Mouse (Mus musculus) kidney, postnatal 4 days (tissue): ENCODE measurements at regions not wholly inside any gene's neighbourhood (a gene's known extent, or its start where the extent isn't known, plus 50 kb on each side); places are given as distances from the start of the nearest gene placed in this dataset.
A peak's percentile ranks its signal among the peaks of the same experiment; 100 is the strongest.

Source experiments
- DNase-seq, 2 experiments: peaks; one replicate each; pipeline ENCODE4 v3.0.0; 2021; ENCODE audit warnings: mixed read lengths in 2 of 2

DNA sequence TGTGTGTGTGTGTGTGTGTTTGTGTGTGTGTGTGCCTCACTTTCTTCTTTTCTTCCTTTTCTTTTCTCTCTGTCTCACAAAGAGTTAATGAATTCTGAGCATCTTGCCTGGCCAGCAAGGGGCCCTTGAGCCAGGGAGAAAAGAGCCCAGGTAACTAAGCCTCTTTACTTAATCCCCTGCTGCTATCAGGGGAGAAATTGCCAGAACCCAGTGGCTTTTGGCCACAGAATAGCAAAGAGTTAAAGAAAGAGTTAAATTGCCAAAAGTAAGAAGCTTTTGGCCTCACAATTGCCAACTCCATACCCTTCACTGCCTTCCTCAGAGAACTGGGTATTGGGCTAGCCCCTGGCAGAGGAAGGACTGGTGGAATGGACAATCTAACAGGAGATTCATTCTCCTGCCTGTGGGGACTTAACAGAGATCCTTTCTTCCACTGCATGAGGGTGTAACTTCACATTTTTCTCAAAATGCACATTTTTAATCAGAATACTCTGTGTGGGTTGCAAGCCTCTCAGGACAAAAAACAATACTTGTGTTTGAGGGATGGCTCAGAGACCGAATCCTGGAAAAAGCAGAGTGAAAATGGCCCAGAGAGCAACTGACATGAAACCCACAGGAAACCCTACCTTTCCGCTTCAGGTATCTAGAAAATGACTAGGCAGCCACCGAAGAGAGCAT lies 431.0 kb upstream of the Gm10131 start:
- DNase-seq, result no peak

DNA sequence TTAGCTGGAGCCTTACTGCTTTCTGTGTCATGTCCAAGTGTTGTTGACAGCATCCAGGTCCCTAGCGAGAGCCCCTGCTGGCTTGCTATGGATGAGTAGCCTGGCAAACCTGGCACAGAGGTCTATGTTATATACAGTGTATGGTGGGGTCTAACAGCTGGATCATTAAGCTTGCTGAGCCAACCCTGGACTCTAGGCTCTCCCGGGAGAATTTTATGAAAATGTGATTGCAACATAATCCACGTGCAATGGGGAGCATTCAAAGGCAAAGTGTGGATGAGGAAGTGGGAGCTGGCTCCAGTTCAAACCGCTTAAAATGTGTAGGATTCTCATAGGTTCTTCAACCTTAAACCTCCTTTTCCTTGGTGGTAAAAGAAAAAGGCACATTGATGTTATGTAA lies 427.7 kb upstream of the Gm10131 start:
- DNase-seq, result no peak

DNA sequence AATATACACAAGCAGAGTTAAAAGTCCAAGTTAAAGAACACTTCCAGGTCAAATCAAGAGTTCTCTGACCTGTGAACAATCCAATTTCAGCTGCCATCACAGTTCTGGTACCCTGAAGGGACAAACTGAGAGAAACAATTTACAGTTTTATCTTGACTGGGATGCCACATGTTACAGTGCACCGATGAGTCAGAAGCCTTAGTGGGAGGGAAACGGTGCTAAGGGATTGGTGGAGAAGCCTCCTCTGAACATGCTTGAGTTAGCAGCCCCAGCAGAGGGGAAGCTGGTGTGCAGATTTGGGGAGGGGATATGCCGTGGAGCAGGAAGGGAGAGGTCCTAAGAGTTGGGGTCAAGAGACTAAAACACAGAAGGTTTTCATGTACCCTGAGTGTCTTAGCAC lies 423.9 kb upstream of the Gm10131 start:
- no peak for DNase-seq

DNA sequence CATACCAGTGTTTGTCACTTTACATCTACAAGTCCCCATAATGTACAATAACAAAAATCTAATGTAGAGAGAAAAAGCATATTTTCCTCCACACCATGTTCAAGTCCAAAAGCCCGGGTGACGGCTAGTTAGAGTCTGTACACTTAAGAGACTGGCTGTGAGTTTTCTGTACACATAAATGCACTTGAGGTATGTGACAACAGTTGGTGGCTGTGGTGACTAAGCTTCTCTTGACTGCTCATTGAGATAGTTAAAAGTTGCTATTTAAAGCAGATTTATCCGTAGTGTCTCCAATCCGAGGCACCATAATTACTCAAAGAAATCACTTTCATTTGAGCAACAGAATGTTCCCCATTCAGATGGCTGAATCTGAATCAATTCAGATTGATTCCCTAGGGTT lies 421.9 kb upstream of the Gm10131 start:
- no peak for DNase-seq

GRCm38 (mm10) chr8:34530896-34531679 lies 419.6 kb upstream of the Gm10131 start:
- peak; percentile 9 to 22 for DNase-seq

GRCm38 (mm10) chr8:34530046-34530445 lies 418.5 kb upstream of the Gm10131 start:
- DNase-seq, result no peak

DNA sequence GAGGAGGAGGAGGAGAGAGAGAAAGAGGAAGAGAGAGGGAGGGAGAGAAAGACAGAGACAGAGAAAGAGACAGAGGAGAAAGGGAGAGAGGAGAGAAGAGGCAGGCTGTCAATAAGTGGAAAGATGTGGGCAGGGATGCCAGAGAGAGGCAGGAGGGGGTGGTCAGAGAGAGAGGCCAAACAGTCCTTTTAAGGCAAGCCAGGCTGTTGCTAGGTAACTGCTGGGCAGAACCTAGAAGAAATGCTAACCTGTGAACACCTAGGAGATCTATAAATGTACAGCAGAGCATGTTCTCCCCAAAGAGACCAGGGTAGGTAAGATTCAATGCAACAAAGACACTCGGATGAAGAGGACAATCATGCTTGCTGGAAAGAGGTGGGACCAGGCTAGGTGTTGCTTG lies 417.9 kb upstream of the Gm10131 start:
- no peak for DNase-seq

DNA sequence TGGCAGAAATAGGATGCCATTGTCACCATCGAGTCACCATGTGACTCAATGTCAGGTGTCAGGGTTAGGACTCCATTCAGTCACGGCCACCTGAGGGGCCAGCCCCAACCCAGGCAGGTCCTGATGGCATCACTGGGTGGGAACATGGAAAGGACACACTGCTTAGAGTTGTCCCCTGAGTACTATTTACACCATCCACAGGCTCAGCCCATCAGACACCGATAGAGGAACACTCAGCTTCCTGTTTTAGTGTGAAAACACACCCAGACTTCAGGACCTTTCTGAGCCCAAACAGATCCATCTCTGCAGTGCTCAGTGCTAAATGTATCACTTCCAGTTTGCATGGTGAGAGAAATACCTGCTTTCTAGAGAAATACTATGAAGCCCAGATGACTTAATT lies 416.7 kb upstream of the Gm10131 start:
- no peak for DNase-seq

DNA sequence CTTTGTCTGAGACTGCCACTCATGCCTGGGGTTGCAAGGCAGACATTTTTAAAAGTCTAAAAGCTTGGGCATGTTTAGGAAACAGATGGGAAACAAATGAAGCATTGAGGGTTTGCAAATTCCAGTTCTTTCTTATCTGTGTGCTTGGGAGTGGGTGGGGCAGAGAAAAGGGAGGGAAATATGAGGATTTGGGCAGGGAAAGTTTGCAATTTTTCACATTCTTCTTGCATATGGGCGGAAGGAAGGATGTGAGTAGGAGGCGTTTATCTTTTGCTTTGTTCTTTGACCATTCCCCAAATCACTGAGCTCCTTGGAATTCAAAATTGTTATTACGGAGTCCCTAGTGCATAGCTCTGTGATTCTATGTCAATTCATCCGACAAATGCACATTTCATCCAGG lies 413.7 kb upstream of the Gm10131 start:
- DNase-seq, result no peak

GRCm38 (mm10) chr8:34523849-34524248 lies 412.3 kb upstream of the Gm10131 start:
- DNase-seq, result no peak

- no peak for DNase-seq
These were observed 409.8 kb upstream of the Gm10131 start for GRCm38 (mm10) chr8:34521316-34521715.

DNA sequence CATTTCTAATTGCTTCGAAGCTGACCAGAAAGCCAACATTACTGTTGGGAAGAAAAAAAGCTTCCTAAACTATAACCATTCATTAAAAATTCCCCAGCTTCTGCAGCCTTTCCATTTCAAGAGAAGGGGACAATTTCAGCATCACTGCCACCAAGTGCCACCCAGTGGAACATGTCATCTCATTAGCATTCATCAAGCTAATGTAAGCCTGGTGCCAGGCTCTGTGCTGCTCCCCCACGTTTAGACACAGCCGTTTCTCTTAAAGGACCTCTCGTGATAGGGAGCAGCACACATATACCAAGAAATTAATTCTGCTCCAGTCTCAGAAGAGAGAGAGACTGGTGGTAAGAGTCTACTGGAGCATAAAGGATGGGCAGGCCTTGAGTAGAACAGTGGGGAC lies 409.1 kb upstream of the Gm10131 start:
- DNase-seq, result no peak

- DNase-seq, result no peak
These were observed 402.0 kb upstream of the Gm10131 start for GRCm38 (mm10) chr8:34513459-34514090.

DNA sequence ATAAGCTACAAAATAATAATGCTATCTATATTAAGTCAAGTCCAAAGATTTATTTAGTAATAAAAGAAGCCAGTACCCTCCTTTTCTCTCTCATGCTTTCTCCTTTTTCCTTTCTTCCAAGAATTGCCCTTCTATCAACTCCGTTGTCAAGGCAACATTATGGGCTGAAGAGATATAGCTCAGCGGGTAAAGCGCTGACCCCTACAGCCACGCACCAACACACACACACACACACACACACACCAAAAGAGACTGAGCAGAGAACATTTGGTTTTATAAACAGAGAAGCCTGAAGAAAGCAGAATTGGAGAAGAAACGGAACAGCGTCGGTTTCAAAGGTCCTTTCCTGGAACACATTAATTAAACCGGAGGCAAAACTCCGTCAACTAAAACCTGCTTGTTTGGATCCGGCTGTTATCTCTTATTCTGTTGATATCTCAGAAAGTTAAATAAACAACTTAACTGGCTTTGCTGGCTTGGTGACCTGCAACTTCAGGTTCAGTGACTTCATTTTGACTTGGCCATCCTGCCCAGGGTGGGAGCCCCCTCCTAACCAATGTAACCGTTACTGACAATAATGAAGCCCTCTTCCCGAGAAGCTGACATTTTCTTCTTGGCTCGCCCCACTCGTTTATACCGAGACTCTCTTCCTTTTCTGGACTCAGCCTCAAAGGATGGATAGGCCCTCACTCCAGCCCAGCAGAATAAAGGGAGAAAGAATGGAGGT lies 394.5 kb upstream of the Gm10131 start:
- peak in 1 of 2 experiments; percentile 31 for DNase-seq

DNA sequence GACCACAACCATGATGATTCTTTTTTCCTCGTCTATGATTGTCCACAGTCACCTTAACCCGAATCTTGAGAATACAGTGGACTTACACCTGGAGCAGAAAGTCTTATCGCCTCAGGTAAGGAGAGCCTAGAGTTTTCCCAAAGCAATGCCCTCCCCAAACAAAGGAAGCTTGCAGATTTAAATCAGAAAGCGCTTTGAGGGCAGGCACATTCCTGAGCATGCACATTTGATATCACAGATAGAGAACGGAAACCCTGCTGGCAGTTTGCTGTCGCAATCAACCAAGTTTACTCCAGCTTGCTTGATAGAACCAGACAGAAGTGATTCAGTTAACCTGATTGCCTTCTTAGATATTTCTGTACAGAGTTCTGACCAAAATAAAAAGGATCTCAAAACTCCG lies 393.6 kb upstream of the Gm10131 start:
- DNase-seq, result no peak

GRCm38 (mm10) chr8:34502606-34503162 lies 391.1 kb upstream of the Gm10131 start:
- no peak for DNase-seq

- DNase-seq, result no peak
These were observed 387.7 kb upstream of the Gm10131 start for GRCm38 (mm10) chr8:34499196-34499595.

DNA sequence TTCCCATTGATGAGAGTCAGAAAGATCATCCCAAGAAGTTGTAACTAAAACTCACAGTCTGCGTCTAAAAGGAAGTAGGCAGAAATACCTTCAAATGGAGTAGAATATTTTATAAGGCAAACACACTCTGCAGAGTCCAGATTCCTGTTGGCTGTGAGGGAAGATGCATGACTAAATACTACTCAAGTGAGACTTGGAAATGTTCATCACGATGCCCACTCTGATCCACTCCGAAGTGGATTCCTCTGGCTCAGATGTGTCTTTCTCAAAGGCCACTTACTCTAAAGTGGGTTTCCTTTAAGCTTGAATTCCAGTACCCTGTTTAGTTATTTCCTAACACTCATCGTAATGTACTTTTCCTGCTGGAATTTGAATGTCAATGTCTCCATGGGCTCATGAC lies 385.2 kb upstream of the Gm10131 start:
- DNase-seq, result no peak

- no peak for DNase-seq
These were observed 384.4 kb upstream of the Gm10131 start for GRCm38 (mm10) chr8:34495974-34496373.

- DNase-seq, result no peak
These were observed 377.3 kb upstream of the Gm10131 start for GRCm38 (mm10) chr8:34488746-34489400.

- no peak for DNase-seq
These were observed 375.0 kb upstream of the Gm10131 start for GRCm38 (mm10) chr8:34486433-34487096.

DNA sequence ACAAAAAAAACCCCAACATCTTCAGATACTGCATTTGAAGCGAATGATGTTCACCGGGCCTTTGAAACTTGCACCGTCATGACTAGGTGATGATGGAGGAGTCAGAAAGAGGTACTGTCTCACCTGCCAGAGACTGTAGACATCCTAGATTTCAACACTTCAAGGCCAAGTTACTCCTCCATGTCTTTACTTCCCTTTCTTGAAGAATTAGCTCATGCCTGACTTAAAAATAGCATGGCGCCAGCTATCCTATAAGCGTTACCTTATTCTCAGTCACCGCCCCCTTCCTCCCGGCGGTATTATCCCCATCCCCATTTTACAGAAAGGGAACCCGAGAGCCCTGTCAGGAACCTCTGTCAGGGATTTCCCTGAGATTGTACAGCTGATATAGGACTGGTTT lies 374.4 kb upstream of the Gm10131 start:
- DNase-seq, result no peak
